Mouse (Mus musculus) bone marrow, adult 2 months (tissue): ENCODE results near the gene Creld1. TPM values are rescaled to one million over a fixed set of nuclear protein-coding genes. Genes with fewer than 3 reads are reported as not detected.

Experiments
- H3K27ac ChIP-seq: fragments of 200-500 bp; 2 replicates; pipeline ENCODE4 v1.5.1; 2012; ENCODE audit warnings: low read depth, mild to moderate bottlenecking, control low read depth, inconsistent platforms, low read length; ENCODE audit not compliant: control insufficient read depth, poor library complexity, insufficient read depth
- H3K4me1 ChIP-seq: fragments of 200-500 bp; 2 replicates; pipeline ENCODE4 v1.6.1; 2011; ENCODE audit warnings: low read length; ENCODE audit not compliant: control insufficient read depth, insufficient read depth
- H3K4me3 ChIP-seq: fragments of 200-500 bp; replicated peaks from 2 replicates; pipeline ENCODE3; 2011; ENCODE audit warnings: mild to moderate bottlenecking, low read depth, low read length, control low read depth; ENCODE audit not compliant: control insufficient read depth
- CTCF ChIP-seq: fragments of 200-500 bp; IDR thresholded peaks from 2 replicates; pipeline ENCODE4 v1.5.1; 2011; ENCODE audit warnings: low read length, control low read depth; ENCODE audit not compliant: control insufficient read depth, insufficient read depth
- POLR2A ChIP-seq: fragments of 200-500 bp; IDR thresholded peaks from 2 replicates; pipeline ENCODE4 v1.6.1; 2011; ENCODE audit warnings: low read depth, mild to moderate bottlenecking, control low read depth, low read length, borderline replicate concordance; ENCODE audit not compliant: control insufficient read depth
- WGBS: fragments of 180-500 bp; shearing (Covaris S2); methylation state at CpG from one replicate; pipeline ENCODE4 v1.1.7; 2018; 5-methylcytosine and 5-hydroxymethylcytosine counted together
- polyA plus RNA-seq: library from polyadenylated mRNA; stranded (reverse); fragments of >200 nt; gene quantifications from 2 replicates; pipeline ENCODE4 v1.2.4, GENCODE M21; 2011; ENCODE audit warnings: low replicate concordance; ENCODE audit not compliant: missing spikeins, insufficient read depth, insufficient read length

Gene Creld1
- polyA plus RNA-seq, 1 experiment, result 13.4 TPM

GRCm38 (mm10) chr6:113442087-113442441 is 41.0 kb upstream of the Creld1 start:
- H3K27ac ChIP-seq, result no peak overlapping the region
- 35% methylated on average over 9 of the region's 9 CpGs for WGBS

GRCm38 (mm10) chr6:113442442-113443090 is 40.5 kb upstream of the Creld1 start, which contains the start of gene Jagn1:
Jagn1 (plus strand) TSS chr6:113442569.
- H3K27ac ChIP-seq, result peak within 1 kb of the TSS; percentile 31; the same call in 1 of the 2 replicates
- TF ChIP-seq CTCF (no peak), POLR2A (peak; percentile 63; the same call in 1 of the 2 replicates)
- H3K4me3 ChIP-seq, result peak within 1 kb of the TSS; percentile 95
- H3K4me1 ChIP-seq, result peaks cover 1% of the 10 kb centered on the region; the same call in 1 of the 2 replicates
- WGBS, result under 1% methylated on average over 45 of the region's 45 CpGs

More at GRCm38 (mm10) chr6:113442087-113442441, 41.0 kb upstream of the Creld1 start:
- H3K4me3 ChIP-seq, result peak overlapping the region; percentile 95
- TF ChIP-seq CTCF (no peak), POLR2A (no peak)
- H3K4me1 ChIP-seq, result peaks cover 1% of the 10 kb centered on the region; the same call in 1 of the 2 replicates

- peak overlapping the region; percentile 95 for H3K4me3 ChIP-seq
- no peak overlapping the region; the same call in 1 of the 2 replicates for H3K27ac ChIP-seq
- no peak for TF ChIP-seq POLR2A
- TF ChIP-seq CTCF, result peak; percentile 12; the same call in 1 of the 2 replicates
- WGBS, result 46% methylated on average over 12 of the region's 12 CpGs
- H3K4me1 ChIP-seq, result peaks cover 1% of the 10 kb centered on the region; the same call in 1 of the 2 replicates
Observed at GRCm38 (mm10) chr6:113443091-113443490, 40.0 kb upstream of the Creld1 start.

DNA sequence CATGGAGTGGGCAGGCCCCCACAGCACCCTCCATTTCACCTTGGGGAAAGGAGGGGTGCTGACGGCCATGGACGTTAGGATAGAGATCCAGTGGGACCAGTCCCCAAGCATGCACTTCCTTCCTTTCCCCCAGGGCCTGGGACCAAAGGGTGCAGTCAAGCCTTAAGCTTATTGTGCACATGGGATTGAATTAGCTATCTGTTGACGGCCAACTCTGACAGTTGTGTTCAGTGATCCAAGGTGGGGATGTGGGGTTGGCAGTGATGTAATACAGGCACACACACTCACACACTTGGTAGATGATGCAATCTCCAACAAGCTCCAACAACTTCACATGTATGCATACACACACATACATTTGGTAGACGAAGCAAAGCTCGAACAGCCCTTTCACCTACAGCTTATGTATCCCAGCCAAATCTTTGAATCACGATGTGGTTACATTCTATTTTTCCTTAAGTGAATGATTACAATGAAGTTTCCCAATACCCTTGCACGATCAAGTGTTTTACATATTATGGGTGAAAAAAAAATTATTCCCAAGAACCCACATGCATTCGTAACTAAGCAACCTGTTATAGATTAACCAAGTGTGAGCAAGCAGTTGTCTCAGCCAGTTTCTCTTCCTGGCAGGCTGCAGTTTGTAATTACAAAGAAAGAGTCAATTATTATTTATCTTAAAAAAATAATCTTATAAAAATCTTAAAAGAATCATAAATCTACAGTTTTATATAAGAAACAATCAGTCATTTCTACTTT is 38.7 kb upstream of the Creld1 start:
- H3K4me1 ChIP-seq, result peaks cover 1% of the 10 kb centered on the region; the same call in 1 of the 2 replicates
- WGBS, result 61% methylated on average over 8 of the region's 8 CpGs
- TF ChIP-seq CTCF (no peak), POLR2A (no peak)
- H3K27ac ChIP-seq, result no peak overlapping the region
- H3K4me3 ChIP-seq, result no peak overlapping the region

GRCm38 (mm10) chr6:113447639-113448038 is 35.5 kb upstream of the Creld1 start:
- Histone ChIP-seq H3K4me1 (peaks cover 1% of the 10 kb centered on the region; the same call in 1 of the 2 replicates), H3K4me3 (no peak overlapping the region), H3K27ac (no peak overlapping the region)
- 84% methylated on average over 4 of the region's 4 CpGs for WGBS
- no peak for TF ChIP-seq POLR2A
- TF ChIP-seq CTCF, result no peak

- 84% methylated on average over 2 of the region's 2 CpGs for WGBS
- TF ChIP-seq CTCF, result no peak
- no peak for TF ChIP-seq POLR2A
- Histone ChIP-seq H3K4me3 (no peak overlapping the region), H3K27ac (no peak overlapping the region), H3K4me1 (no peaks in the 10 kb centered on the region; the same call in 1 of the 2 replicates)
Observed at GRCm38 (mm10) chr6:113451839-113452238, 31.3 kb upstream of the Creld1 start.

- Histone ChIP-seq H3K27ac (no peak overlapping the region), H3K4me1 (no peaks in the 10 kb centered on the region; the same call in none of the 2 replicates), H3K4me3 (no peak overlapping the region)
- no peak for TF ChIP-seq CTCF
- no peak for TF ChIP-seq POLR2A
- WGBS, result 22% methylated on average over 5 of the region's 5 CpGs
Observed at GRCm38 (mm10) chr6:113455007-113455406, 28.1 kb upstream of the Creld1 start.

DNA sequence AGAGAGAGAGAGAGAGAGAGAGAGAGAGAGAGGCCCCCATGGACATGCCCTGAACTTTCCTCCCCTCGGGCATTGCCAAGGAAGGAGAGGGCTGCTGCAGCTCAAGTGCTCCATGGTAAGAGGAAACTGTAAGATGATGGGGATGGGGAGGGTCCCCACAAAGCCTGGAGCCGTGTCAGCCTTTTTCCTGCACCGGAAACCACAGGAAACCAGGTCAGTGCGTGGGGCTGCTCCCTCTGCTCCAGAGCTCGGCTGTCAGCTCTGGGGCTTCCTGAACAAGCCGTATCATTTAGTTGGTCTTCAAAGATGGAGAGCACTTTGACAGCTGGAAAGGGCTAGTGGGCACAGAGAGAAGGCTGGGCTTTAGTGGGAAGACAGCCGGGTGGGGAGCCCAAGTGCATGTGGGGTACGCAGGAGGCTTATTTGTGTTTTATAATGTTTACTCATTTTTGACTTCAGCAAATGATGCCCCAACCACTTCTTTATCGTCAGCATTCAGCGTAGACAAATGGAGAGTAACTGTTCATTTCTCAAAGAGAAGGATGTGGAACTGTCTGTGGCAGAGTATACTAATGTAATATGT is 25.1 kb upstream of the Creld1 start, which contains the start of gene Il17re:
TSS of gene Il17re (plus strand) at position 533 of the 583 bp plus-strand sequence.
- H3K4me1 ChIP-seq, result no peaks in the 10 kb centered on the region; the same call in none of the 2 replicates
- H3K27ac ChIP-seq, result no peak within 1 kb of the TSS
- TF ChIP-seq CTCF (no peak), POLR2A (no peak)
- 6% methylated on average over 10 of the region's 10 CpGs for WGBS
- no peak within 1 kb of the TSS for H3K4me3 ChIP-seq
